Mouse (Mus musculus) urinary bladder, postnatal 10 days (tissue): ENCODE data around the gene Pigx.

ENCODE experiments used
- DNase-seq: peaks from one replicate; pipeline ENCODE4 v3.0.0; 2022; ENCODE audit warnings: low spot score

Pigx gene

DNA sequence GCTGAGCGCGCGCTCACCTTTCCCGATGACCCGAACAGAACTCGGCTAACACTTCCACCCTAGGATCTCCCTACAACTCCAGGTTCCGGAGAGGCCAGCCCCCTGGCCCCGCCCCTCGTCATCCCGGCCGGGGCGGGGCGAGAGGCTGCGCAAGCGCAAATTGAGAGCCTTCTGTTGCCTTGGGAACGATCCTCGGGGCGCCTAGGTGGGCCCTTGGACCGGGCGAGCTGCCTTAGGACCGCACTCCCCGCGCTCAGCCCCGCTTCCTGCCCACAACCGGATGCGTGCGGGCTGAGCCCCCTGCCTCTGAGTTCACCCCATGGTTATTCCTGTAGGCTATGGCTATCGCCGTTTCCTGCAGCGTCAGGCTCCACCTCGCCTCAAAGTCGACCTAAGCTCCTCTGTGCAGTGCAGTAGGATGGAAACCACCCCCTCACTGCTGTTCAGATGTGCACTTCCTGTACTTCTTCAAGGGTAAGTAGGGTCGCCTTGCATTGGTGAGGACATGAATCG, at the start of gene Pigx, which contains the start of gene Cep19:
Gene Pigx (minus strand): TSS at position 103 of the 513 bp plus-strand sequence.
Gene Cep19 (plus strand): TSS at position 163 of the 513 bp plus-strand sequence.
- peak; percentile 41 for DNase-seq

DNA sequence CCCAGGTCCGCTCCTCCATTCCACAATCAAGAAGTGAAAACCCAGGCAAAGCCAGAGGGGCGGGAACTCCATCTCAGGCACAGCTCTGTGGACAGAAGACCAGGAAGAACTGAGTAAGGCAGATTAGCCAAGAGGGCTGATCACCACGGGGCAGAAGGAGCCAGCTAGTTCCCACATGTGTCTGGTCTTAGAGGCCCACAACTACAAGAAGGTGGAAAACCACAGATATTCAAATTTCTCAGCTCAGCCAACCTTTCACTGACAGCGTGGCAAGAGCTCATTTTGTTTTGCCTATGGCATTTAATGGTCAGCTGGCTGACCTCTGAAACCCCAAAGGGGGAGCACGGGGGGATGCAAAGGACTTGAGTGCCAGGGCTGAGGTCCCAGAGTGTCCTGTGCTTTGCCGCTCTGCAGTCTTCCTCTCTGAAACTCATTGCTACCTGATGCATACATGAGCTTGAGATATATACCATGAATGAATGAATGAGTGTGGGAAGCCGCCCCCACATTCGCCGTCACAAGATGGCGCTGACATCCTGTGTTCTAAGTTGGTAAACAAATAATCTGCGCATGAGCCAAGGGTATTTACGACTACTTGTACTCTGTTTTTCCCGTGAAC, 48.2 kb upstream of the Pigx start:
- DNase-seq, result no peak

DNA sequence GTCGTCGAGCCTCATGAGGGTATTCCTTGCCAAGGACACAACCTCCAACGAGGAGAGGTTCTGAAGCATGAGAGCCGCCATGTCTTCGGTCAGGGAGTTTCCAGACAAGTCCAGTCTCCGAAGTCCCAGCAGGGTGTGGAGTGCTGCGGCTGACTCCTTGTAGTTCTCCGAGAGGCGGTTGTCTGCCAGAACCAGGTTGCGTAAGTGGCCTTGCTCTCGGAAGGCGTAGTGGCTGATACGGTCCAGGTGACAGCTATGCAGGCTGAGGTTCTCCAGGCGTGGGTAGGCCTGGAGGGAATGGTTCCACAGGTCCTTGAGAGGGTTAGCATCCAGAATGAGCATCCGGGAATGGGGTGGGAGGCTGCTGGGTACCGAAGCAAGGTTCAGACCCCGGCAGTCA, 45.1 kb upstream of the Pigx start:
- DNase-seq, result no peak

DNA sequence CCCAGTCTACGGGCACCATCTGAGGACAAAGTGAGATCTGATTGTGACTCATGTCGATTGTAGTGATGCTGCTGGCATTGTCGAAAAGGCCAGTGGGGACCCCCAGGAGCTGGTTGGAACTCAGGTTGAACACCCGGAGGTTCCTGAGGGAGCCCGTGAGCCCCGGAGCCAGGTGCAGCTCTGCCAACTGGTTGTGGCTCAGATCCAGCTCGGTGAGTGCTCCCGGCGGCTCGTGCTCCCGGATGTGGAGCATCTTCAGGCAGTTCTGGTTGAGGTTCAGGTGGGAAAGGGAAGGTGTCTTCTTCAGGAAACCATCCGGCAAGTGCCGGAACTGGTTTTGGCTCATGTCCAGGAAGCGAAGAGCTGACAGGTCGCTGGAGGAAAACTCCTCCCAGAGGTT, 44.2 kb upstream of the Pigx start:
- no peak for DNase-seq

DNA sequence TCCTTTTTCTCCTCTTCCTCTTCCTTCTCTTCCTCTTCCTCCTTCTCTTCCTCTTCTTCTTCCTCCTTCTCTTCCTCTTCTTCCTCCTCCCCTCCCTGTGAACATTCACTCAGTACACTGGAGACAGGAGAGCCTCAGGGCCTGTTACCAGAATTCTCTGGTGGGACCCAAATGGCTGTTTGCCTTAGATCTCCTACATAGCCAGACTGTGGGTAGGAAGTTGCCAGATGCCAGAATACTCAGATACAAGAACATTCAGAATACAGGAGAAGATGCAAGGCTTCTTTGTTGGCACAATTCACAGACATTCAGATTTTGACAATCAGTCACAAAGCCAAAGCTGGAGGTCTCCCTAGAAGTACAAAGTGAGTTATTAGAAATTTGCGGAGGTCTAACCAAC, 39.4 kb upstream of the Pigx start:
- no peak for DNase-seq

DNA sequence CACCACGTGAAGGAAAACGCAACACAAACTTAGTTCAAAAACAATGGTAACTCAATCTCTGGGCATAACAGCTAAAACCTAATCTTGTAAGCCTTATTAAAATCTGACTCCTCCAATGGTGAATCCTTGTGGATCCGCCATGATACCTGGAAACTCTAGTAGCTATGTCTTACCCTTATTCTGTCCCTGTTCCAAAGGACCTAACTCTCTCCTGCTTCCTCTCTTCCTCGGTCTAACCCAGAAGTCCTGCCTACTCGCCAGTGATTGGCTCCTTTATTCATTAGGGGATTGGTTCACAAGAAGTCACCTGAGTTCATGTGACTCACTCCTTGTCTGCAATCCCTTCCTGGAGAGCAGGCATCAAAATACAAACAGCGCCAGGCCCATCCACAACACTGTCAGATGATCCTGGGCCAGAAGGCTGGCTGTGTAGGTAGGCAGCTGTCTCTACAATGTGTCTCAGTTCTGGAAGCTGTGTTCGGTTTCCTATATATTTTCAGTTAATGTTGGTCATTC, 36.4 kb upstream of the Pigx start:
- DNase-seq, result no peak

DNA sequence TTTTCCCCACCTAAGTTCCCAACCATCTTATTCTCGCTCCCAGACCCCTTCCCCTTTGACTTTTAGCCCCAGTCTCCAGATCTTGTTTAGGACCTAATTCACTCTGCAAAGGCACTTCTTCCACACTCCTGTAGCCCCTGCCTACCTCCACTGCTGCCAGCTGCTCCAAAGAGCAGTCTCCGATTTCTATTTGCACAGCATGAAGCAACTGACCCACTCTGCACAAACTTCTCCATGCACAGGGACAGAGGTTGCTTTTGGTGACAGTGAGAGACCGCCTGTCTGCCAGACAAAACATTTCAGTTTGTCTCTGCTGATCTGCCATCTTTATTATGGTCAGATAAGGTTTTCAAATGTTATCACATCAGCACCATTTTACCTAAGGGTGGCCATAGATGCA, 33.6 kb upstream of the Pigx start:
- no peak for DNase-seq

DNA sequence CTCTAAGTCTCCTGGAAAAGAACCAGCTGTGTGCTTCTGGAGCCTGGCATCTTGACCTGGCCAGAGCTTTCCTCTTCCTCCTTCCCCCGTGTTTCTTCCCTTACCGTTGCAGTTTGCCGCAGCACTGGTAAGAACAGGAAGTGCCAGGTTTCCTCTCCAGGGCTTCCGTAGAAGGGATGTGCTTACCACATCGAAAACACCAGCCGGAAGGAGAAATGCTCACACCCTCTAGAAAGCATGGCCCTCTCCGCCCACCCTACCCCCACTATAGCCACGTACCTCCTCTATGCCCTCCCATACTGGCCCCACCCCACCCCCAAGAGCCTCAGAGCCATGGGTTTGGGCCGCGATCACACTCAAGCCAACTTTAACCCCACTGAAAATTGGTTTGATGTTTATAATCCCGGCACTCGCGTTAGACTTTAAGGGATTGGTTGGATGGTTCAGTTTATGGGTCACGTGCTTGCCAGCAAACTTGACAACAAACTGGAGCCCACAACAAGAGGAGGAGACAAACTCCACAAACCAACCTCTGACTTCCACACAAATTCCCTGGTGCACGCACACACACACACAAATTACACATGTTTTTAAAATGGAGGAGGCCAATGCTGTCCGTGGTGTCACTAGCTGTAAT, 30.8 kb upstream of the Pigx start:
- no peak for DNase-seq

DNA sequence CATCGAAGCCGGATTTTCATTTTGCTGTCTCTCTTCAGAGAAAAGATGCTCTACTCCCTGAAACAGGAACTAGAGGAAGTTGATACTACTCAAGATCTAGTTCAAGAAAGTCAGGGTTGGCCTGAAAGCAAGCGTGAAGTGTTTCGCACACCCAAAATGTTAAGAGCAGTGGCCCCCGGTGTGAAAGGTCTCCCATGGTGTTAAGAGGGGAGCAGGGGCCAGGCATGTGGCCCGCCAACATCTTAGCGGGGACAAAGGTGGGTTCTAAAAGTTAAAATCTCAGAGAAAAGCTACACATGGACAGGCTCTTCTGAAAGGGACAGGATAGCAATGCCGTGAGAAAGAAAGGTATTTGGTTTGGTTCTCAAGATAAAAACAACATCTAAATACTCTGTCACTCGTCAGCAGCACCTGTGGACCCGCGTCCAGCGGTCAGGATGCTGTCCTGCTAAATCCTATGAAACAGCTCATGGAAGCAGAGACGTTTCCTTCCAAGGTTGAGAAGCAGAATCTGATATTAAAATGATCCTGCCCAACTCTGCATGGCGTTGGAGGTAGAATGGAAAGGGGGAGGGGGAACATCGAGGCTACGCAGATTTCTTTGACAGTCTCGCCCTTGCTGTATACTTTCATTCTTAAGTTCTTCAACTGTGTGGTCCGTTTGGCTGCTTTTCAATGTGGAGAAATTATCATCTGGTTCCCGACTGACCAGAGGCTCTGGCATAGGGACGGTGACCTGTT, 30.1 kb upstream of the Pigx start:
- no peak for DNase-seq

DNA sequence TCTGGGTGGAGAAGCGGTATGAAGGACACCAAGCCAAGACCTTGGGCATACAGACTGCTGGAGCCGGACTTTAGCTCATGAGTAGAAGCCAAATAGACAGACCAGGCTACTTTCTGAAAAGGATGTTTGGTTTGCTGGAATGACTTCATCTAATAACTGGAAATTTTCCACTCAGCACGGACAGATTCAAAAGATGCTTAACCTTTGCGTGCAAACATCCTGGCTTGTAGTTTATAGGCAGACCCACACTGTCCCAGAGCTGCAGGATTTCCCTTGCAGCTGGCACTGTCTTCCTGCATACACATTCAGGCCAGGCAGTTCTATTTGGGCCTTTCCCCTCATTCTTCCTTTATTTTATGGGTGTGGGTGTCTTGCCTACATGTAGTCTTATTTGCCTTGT, 27.5 kb upstream of the Pigx start:
- no peak for DNase-seq

DNA sequence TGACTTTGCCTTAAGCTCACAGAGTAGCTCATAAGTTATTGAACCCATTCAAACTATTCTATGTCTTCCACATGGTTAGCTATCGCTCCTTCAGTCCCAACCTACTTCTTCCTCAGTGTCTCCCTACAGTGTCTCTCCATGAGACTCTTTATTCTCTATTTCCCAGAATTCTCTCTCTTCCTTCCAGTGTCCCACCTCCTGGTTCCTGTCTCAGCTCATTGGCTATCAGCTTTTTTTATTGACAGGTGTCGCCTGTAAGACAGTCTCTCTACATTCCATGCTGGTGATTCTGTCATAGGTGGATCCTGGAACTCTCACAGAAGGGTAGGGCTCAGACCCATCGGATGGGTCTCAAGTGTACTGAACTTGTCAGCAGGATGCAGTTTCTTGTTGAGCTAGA, 25.8 kb upstream of the Pigx start:
- DNase-seq, result no peak

DNA sequence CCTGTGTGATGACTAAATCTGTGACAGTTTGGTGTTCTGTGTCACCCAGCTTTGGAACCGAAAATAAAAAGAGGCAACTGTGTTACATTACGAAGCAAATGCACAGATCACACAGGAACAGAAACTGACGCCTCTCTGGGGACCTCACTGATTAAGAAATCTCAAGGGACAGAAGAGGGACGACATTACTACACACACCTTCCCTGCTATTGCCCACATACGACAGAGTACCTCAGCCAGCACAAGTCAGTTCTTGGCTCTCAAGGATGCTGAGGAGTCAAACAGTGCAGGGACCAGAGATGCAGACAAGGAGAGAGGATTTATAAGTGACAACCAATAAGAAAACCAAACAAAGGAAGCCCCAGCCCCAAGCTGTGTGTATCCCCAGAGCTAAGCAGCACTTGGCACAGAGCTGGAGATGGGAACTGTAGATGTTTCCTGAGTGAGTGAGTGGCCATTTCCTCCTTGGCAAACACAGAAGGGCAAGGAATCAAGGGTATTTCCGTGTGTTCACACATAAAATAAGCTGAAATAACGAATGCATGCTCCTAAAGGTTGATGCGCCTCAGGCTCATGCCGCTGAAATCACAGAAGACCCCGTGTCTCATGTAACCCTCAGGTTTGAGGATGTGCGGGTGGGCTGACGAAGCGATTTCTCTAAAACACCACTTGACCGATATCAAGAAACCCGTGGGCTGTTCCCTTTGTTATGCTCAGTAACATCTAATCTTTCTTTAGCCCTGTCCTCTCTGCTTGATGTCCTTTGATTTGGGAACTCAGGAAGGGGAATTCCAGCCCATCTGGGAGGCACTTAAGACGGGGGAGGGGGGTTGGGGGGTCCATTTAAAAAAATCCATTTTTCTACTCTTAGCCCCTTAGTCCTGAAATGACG, 25.1 kb upstream of the Pigx start:
- no peak for DNase-seq

DNA sequence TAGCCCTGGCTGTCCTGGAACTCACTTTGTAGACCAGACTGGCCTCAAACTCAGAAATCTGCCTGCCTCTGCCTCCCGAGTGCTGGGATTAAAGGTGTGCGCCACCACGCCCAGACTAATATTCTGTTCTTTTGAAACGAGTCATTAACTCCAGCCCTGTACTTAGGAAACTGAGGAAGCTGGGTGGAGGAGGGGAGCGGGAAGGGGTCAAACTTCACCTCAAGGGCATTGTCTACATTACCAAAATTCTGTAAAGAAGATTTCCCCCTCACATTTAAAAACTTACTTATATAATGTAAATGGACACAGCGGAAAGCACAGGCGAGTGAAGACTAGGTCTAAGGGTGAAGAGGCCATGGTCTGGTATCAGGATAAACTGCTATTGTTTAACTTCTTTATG, 24.5 kb upstream of the Pigx start:
- DNase-seq, result no peak

DNA sequence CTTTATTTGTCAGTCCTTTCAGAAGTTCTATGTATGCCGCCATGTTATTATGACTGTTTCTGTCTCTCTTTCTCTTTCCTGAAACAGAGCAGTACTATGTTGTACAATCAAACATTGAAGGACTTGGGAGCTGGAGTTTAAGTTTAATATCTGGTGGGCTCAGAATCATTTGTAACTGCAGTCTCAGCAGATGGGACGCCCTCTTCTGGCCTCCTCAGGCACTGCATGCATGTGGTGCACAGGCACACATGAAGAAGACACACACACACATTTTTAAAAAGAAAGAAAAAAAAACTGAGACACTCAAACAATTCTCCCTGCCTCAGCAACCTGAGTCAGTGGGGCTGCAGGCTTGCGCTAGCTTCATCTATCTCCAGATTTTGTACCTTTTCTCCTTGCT, 20.9 kb upstream of the Pigx start:
- no peak for DNase-seq

DNA sequence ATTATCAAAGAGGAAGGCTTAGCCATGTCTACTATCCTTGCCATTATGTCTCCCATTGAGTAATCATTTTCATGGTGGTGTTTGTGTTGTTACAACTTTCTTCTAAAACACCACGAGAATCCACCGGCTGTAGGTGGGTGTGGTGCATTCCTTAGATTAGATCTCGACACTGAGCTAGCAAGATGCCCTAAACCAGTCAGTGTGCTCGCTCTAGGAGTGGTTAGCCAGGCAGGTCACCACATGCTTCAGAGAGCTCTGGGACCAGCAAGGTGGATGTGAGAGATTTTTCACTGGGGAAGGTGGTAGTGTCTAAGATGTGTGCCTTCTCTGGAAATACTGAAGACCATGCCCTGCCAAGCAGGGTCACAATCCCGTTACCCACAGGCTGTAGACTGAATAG, 16.6 kb upstream of the Pigx start:
- DNase-seq, result no peak

DNA sequence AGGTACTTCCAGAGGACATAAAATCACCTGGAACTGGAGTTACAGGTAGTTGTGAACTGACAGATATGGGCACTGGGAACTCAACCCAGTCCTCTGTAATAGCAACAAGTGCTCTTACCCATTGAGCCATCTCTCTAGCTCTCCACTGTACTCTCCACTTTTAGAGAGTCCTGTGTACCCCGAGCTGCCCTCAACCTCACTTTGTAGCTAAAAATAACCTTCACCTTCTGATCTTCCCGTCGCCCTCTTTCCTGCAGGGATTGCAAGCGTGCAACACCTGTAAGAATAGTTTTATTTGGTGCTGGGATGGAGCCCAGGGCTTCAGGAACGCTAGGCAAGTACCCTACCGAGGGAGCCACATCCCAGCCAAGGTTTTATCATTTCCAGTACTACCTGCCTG, 16.2 kb upstream of the Pigx start:
- DNase-seq, result no peak

DNA sequence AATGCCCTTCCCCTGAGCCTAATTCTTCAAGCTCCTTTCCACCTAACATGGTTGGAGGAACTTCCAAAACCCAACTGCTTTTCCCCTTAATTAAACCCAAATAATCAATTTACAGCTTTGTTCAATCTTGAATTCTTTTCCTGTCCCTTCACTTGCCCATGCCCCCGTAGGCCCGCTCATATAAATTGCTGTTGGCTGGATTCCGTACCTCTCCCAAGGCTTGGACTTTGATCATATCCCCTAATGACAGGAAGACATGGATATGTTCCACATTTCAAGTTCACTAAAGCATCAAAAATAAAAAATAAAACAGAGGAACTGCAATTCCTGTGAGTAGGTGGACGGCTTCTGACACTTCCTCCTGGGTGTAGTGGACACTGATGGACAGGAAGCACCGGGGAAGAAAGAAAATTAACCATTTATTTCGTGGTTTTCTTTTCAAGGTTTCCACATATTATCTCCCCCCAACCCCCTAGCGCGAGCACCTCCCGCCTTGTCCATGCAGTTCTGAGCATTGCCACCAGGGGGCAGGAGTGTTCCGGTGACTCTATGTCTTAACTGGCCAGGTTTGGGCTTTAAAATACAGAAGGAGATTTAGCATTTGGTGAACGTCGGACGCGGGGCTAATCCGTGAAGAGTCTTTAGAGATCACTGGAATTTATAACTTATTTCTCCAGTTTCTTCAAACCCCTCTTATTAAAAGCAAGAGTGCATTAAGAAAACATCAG, 15.6 kb upstream of the Pigx start:
- DNase-seq, result peak; percentile 43

DNA sequence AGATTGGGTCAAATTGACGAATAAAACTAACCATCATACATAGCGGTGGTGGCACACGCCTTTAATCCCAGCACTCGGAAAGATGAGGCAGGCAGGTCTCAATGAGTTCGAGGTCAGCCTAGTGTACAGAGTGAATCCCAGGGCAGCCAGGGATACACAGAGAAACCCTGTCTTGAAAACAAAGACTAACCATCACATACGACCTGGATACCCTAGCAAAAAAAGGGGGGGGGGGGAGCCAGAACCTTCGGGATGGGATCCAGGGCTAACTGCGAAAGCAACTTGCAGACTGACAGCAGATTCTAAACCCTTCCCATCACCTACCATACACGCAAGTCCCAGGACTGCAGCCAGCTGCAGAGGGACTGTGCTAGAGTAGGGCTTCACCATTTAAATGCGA, 14.9 kb upstream of the Pigx start:
- DNase-seq, result no peak

DNA sequence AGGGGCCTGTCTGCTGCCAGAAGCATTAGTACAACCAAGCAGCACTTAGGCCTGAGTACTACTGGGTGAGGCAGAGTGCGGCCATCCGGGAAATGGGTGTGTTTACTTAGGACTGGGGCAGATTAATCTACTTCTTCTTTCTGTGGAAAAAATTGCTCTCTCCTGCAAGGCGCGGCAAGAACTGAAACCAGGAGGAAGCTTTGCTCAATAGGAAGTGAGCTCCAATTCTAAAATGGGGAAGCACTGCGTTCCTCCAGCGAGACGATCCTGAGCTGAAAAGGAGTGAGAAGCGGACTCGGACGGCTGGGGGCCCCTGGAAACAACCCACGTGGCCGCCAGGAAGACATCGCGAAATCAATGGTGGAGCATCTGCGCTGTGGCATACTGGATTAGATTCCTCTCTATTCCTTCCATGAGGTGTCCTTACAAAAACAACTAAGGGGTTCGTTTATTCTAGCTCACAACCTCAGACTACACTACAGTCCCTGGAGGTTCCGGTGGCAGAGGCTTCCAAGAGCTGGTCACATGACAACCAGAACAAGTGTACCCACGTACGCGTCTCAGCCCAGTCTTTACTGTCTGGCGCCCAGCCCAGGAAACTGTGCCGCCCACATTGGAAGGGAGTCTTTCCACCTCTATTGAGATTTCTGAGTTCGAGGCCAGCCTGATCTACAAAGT, 14.1 kb upstream of the Pigx start:
- no peak for DNase-seq

DNA sequence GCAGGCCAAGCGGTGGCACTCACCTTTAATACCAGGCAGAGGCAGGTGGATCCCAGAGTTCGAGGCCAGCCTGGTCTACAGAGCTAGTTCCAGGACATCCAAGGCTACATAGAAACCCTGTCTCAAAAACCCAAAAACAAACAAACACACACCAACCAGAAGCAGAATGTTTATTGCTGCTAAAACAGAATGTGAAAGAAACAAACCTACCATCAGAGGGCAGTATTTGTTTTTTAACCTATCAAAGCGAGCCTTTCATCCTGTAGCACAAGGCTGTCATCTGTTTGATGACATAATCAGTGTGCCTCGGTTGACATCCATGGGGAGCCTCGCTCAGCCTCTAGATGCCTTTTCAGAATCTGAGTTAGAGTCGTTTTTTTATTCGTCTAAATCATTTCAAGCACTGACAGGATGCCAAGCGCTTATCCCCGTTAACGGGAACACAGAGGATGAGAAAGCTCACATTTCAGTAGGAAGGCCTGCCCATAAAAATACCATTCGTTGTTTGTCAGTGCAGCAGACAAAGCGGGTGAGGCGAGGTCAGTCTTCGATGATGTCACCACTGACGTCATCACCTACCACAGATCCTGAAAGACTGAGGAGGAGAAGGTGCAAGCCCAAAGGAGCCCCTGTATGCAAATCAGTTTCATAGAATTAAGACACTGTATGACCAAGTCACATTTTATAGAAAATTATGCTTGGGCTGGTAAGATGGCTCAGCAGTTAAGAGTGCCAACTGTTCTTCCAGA, 11.6 kb upstream of the Pigx start:
- DNase-seq, result no peak
